Mouse (Mus musculus) erythroblast, embryonic 14.5 days (primary cell): ENCODE data around the gene Siva1.

ENCODE experiments used
- GATA1 ChIP-seq: IDR thresholded peaks from 2 replicates; pipeline ENCODE4 v1.6.1; 2012; ENCODE audit warnings: low read length, inconsistent platforms, mixed read lengths
- TAL1 ChIP-seq: IDR thresholded peaks from 3 replicates; pipeline ENCODE4 v1.6.1; 2012; ENCODE audit warnings: low read length, inconsistent platforms, mixed read lengths

GRCm38 (mm10) chr12:112696806-112697425 is 52.4 kb downstream of the Siva1 start:
- TF ChIP-seq GATA1, result no peak
- TF ChIP-seq TAL1, result no peak
